Mouse (Mus musculus): ENCODE results near the gene Rfwd3. TPM values are rescaled to one million over a fixed set of nuclear protein-coding genes. Genes with fewer than 3 reads are reported as not detected.

Gene Rfwd3
- total RNA-seq, 1 experiment from 2014 or later, result 88.7 TPM

Other genes with a start within 250 kb of the Rfwd3 start
- gene Exosc6, start 243.9 kb downstream of the Rfwd3 start, total RNA-seq (2021), result not detected in 2 replicates
- gene Clec18a, start 207.8 kb downstream of the Rfwd3 start, total RNA-seq (2021), result not detected in 2 replicates
- gene Pdpr, start 205.6 kb downstream of the Rfwd3 start, total RNA-seq (2021), result 33.4 and 43.5 TPM in 2 replicates
- gene Glg1, start 41.0 kb downstream of the Rfwd3 start, total RNA-seq (2021), result 112 and 135 TPM in 2 replicates
- 20.7 and 27.5 TPM in 2 replicates for gene Mlkl, start 38.0 kb upstream of the Rfwd3 start, total RNA-seq (2021)
- gene Fa2h, start 93.6 kb upstream of the Rfwd3 start, total RNA-seq (2021), result 5.6 and 7.4 TPM in 2 replicates
- 12.9 and 15.0 TPM in 2 replicates for gene Wdr59, start 221.9 kb upstream of the Rfwd3 start, total RNA-seq (2021)
- gene Znrf1, start 235.9 kb upstream of the Rfwd3 start, total RNA-seq (2021), result 46.1 and 61.9 TPM in 2 replicates

All from adrenal gland, postnatal 25 days (tissue).